In the genomic region with DNA sequence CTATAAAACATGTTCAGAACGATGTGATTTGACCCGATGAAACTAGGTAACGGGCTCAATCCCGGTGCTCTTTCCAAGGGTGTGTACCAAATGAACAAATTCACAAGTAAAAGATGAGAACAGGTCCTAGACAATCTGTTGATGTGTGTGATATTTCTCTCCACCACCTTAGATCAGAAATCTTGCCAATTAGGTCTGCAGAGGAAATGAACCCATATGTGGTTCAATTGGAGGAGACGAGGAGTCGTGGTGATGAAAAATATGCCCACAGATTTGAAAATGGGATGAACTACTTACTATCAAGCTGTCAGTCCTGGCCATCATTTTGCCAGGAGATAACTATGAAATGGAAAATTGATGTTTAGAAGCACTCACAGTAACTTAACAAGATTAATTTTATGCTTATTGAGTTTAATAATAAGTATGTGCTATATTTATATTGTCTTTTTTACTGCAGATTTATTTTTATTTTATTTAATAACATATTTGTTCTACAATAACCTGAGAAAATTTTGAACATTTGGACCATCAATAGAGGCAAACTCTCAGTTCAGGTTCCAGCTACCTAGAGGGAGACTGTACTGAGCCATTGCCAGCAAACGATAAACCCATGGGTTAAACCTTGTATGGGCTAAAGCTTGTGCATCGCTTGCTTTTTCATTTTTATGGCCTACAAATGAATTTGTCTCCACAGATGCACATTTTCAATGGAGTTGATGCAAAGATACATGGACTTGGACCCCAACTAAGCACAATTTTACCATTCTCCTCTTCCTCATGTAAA, we compare ENCODE assay signal across 10 mouse cellular contexts.
"Had no signal": no experiment of that assay in that cellular context is flagged by ENCODE, and none has a peak within 500 bp of the region (broad histone marks: within the 10 kb centered on the region; RNA-seq: fewer than 3 reads in every experiment).

No protein-coding gene starts in this region.

- H3K27me3 ChIP-seq: kidney, embryonic 15.5 days; limb, embryonic 13.5 days; midbrain, embryonic 13.5 days had no signal

- ATAC-seq: midbrain, embryonic 13.5 days had no signal

- H3K4me3 ChIP-seq: kidney, embryonic 15.5 days; limb, embryonic 13.5 days; midbrain, embryonic 13.5 days had no signal

- DNase-seq: kidney, postnatal 14 days; left cerebral cortex, postnatal 4 days; lung, adult 18-20 months; right cerebral cortex, postnatal 14 days; thymus, postnatal 4 days had no signal

- H3K9me3 ChIP-seq: kidney, embryonic 15.5 days; limb, embryonic 13.5 days; midbrain, embryonic 13.5 days had no signal

- H3K4me1 ChIP-seq: kidney, embryonic 15.5 days; limb, embryonic 13.5 days; midbrain, embryonic 13.5 days had no signal

- H3K4me2 ChIP-seq: kidney, embryonic 15.5 days; limb, embryonic 13.5 days; midbrain, embryonic 13.5 days had no signal

- H3K27ac ChIP-seq: kidney, embryonic 15.5 days; limb, embryonic 13.5 days; liver, embryonic 14.5 days; midbrain, embryonic 13.5 days; stomach, postnatal 0 days had no signal

- H3K36me3 ChIP-seq: kidney, embryonic 15.5 days; limb, embryonic 13.5 days; midbrain, embryonic 13.5 days had no signal

- H3K9ac ChIP-seq: kidney, embryonic 15.5 days; limb, embryonic 13.5 days; liver, embryonic 14.5 days; midbrain, embryonic 13.5 days had no signal
